Mouse (Mus musculus) liver, embryonic 16.5 days (tissue): Measurements from ENCODE around the gene Smim5. TPM values are rescaled to one million over a fixed set of nuclear protein-coding genes. Genes with fewer than 3 reads are reported as not detected.
A peak's percentile ranks its signal among the peaks of the same experiment; 100 is the strongest.

ENCODE experiments used
- ATAC-seq: fragments of 200-750 bp; cut with Nextera tagmentation; 2 replicates; pipeline ENCODE4 v1.8.0; 2017; ENCODE audit warnings: low read depth, mild to moderate bottlenecking, moderate number of reproducible peaks, moderate library complexity
- H3K27ac ChIP-seq: fragments of 300-500 bp; sonication (generic); 2 replicates; pipeline ENCODE4 v1.5.1; 2014; ENCODE audit warnings: mild to moderate bottlenecking, low read length
- H3K27me3 ChIP-seq: fragments of 300-500 bp; sonication (generic); 2 replicates; pipeline ENCODE4 v1.6.1; 2014; ENCODE audit warnings: low read depth, low read length, mixed read lengths; ENCODE audit not compliant: control insufficient read depth, insufficient read depth
- H3K36me3 ChIP-seq: fragments of 300-500 bp; sonication (generic); 2 replicates; pipeline ENCODE4 v1.6.1; 2014; ENCODE audit warnings: mild to moderate bottlenecking; ENCODE audit not compliant: control insufficient read depth, insufficient read depth
- H3K4me1 ChIP-seq: fragments of 300-500 bp; sonication (generic); 2 replicates; pipeline ENCODE4 v1.6.1; 2014; ENCODE audit warnings: low read depth, low read length, mixed read lengths; ENCODE audit not compliant: control insufficient read depth
- H3K4me2 ChIP-seq: fragments of 300-500 bp; sonication (generic); 2 replicates; pipeline ENCODE4 v1.6.1; 2014; ENCODE audit warnings: low read depth, low read length, mixed read lengths
- H3K4me3 ChIP-seq: fragments of 300-500 bp; sonication (generic); 2 replicates; pipeline ENCODE4 v1.5.1; 2014; ENCODE audit warnings: low read depth, mild to moderate bottlenecking, low read length
- H3K9ac ChIP-seq: fragments of 300-500 bp; sonication (generic); 2 replicates; pipeline ENCODE4 v1.6.1; 2014; ENCODE audit warnings: low read depth, low read length
- H3K9me3 ChIP-seq: fragments of 300-500 bp; sonication (generic); replicated peaks from 2 replicates; pipeline ENCODE4 v1.6.1; 2016; ENCODE audit warnings: low read length; ENCODE audit not compliant: control insufficient read depth
- WGBS: fragments of 180-500 bp; shearing (Covaris S2); extraction: QIAGEN DNeasy Blood & Tissue Kit; methylation state at CpG from one replicate; pipeline ENCODE4 v1.1.7; 2014; ENCODE audit not compliant: insufficient replicate concordance; 5-methylcytosine and 5-hydroxymethylcytosine counted together
- polyA plus RNA-seq: library from polyadenylated mRNA; unstranded; fragments of >200 nt; fragmentation: Nextera tagmentation; extraction: Ambion mirVana; gene quantifications from 2 replicates; pipeline ENCODE4 v1.2.1, GENCODE M21; 2015

Smim5 gene
- polyA plus RNA-seq, 1 experiment from 2014 or later: 30.1 TPM

GRCm38 (mm10) chr11:115886446-115886845 lies 13.3 kb upstream of the Smim5 start:
- H3K9me3 ChIP-seq: no peaks in the 10 kb centered on the region
- H3K4me3 ChIP-seq: no peak overlapping the region
- peaks cover 2% of the 10 kb centered on the region; the same call in 1 of the 2 replicates for H3K27me3 ChIP-seq
- no peaks in the 10 kb centered on the region for H3K36me3 ChIP-seq
- no peak overlapping the region for H3K4me2 ChIP-seq
- no peak for ATAC-seq
- H3K4me1 ChIP-seq: no peaks in the 10 kb centered on the region
- 77% methylated on average over 11 of the region's 11 CpGs for WGBS
- H3K9ac ChIP-seq: no peak overlapping the region
- H3K27ac ChIP-seq: no peak overlapping the region

- H3K9ac ChIP-seq: no peak overlapping the region
- H3K4me1 ChIP-seq: no peaks in the 10 kb centered on the region; the same call in 1 of the 2 replicates
- H3K4me2 ChIP-seq: no peak overlapping the region
- ATAC-seq: no peak
- H3K9me3 ChIP-seq: no peaks in the 10 kb centered on the region
- 59% methylated on average over 5 of the region's 5 CpGs for WGBS
- no peak overlapping the region for H3K4me3 ChIP-seq
- H3K27ac ChIP-seq: no peak overlapping the region
- H3K27me3 ChIP-seq: 0 out of 2 replicates have a peak, but pooled peaks cover under 1% of the 10 kb centered on the region
- no peaks in the 10 kb centered on the region for H3K36me3 ChIP-seq
Measured at GRCm38 (mm10) chr11:115888020-115888419, 11.7 kb upstream of the Smim5 start.

- Histone ChIP-seq H3K4me3 (no peak overlapping the region), H3K9ac (no peak overlapping the region), H3K4me2 (no peak overlapping the region), H3K36me3 (no peaks in the 10 kb centered on the region), H3K4me1 (no peaks in the 10 kb centered on the region; the same call in 1 of the 2 replicates), H3K9me3 (no peaks in the 10 kb centered on the region), H3K27me3 (no peaks in the 10 kb centered on the region), H3K27ac (no peak overlapping the region)
- WGBS: 74% methylated on average over 6 of the region's 6 CpGs
- no peak for ATAC-seq
Measured at GRCm38 (mm10) chr11:115889159-115889558, 10.6 kb upstream of the Smim5 start.

GRCm38 (mm10) chr11:115892213-115892612 lies 7.6 kb upstream of the Smim5 start:
- Histone ChIP-seq H3K27ac (no peak overlapping the region), H3K27me3 (no peaks in the 10 kb centered on the region), H3K9ac (no peak overlapping the region), H3K36me3 (no peaks in the 10 kb centered on the region), H3K4me3 (no peak overlapping the region), H3K4me1 (no peaks in the 10 kb centered on the region; the same call in 1 of the 2 replicates), H3K9me3 (no peaks in the 10 kb centered on the region), H3K4me2 (no peak overlapping the region)
- ATAC-seq: peak; percentile 31
- WGBS: 62% methylated on average over 6 of the region's 6 CpGs

- Histone ChIP-seq H3K27me3 (no peaks in the 10 kb centered on the region), H3K4me2 (no peak overlapping the region), H3K36me3 (no peaks in the 10 kb centered on the region), H3K4me1 (no peaks in the 10 kb centered on the region; the same call in none of the 2 replicates), H3K4me3 (no peak overlapping the region), H3K9ac (no peak overlapping the region), H3K9me3 (no peaks in the 10 kb centered on the region), H3K27ac (no peak overlapping the region)
- WGBS: 82% methylated on average over 9 of the region's 9 CpGs
- ATAC-seq: no peak
Measured at GRCm38 (mm10) chr11:115893071-115893470, 6.7 kb upstream of the Smim5 start.

- WGBS: 50% methylated on average over 14 of the region's 14 CpGs
- Histone ChIP-seq H3K9ac (no peak overlapping the region), H3K4me3 (no peak overlapping the region), H3K9me3 (no peaks in the 10 kb centered on the region), H3K4me1 (peaks cover 15% of the 10 kb centered on the region), H3K27me3 (no peaks in the 10 kb centered on the region), H3K4me2 (no peak overlapping the region), H3K36me3 (no peaks in the 10 kb centered on the region), H3K27ac (no peak overlapping the region)
- no peak for ATAC-seq
Measured at GRCm38 (mm10) chr11:115894755-115895520, 4.8 kb upstream of the Smim5 start.

- peak overlapping the region; percentile 82; the same call in 1 of the 2 replicates for H3K9ac ChIP-seq
- 37% methylated on average over 7 of the region's 7 CpGs for WGBS
- no peaks in the 10 kb centered on the region for H3K36me3 ChIP-seq
- no peaks in the 10 kb centered on the region for H3K9me3 ChIP-seq
- peaks cover 49% of the 10 kb centered on the region for H3K4me1 ChIP-seq
- peak overlapping the region; percentile 98; the same call in 1 of the 2 replicates for H3K27ac ChIP-seq
- no peaks in the 10 kb centered on the region for H3K27me3 ChIP-seq
- H3K4me2 ChIP-seq: peak overlapping the region; percentile 67; the same call in 1 of the 2 replicates
- no peak for ATAC-seq
- no peak overlapping the region for H3K4me3 ChIP-seq
Measured at GRCm38 (mm10) chr11:115898446-115898845, 1.3 kb upstream of the Smim5 start.

- Histone ChIP-seq H3K9ac (peak overlapping the region; percentile 82; the same call in 1 of the 2 replicates), H3K4me2 (peak overlapping the region; percentile 67; the same call in 1 of the 2 replicates), H3K27me3 (no peaks in the 10 kb centered on the region), H3K9me3 (no peaks in the 10 kb centered on the region), H3K27ac (peak overlapping the region; percentile 98), H3K4me1 (peaks cover 53% of the 10 kb centered on the region), H3K4me3 (no peak overlapping the region), H3K36me3 (no peaks in the 10 kb centered on the region)
- no peak for ATAC-seq
- 9% methylated on average over 4 of the region's 4 CpGs for WGBS
Measured at GRCm38 (mm10) chr11:115898886-115899285, 880 bp upstream of the Smim5 start.
